Mouse (Mus musculus): ENCODE results near the gene Syf2. TPM values are rescaled to one million over a fixed set of nuclear protein-coding genes. Genes with fewer than 3 reads are reported as not detected.

Gene Syf2
- polyA plus RNA-seq, 1 experiment from 2014 or later: 77.9 TPM

- Histone ChIP-seq H3K36me3 (replicated peaks) (no peaks in the 10 kb centered on the region), H3K4me1 (peaks cover 4% of the 10 kb centered on the region; the same call in 1 of the 2 replicates), H3K4me3 (replicated peaks) (no peak overlapping the region), H3K9me3 (no peaks in the 10 kb centered on the region), H3K4me2 (no peak overlapping the region), H3K27ac (no peak overlapping the region), H3K9ac (no peak overlapping the region), H3K27me3 (no peaks in the 10 kb centered on the region)
- WGBS: 82% methylated on average over 11 of the region's 11 CpGs
- no peak for ATAC-seq (ENCODE audit: low FRiP score)
These were observed 55.1 kb downstream of the Syf2 start for GRCm38 (mm10) chr4:134985626-134986335.

- H3K27me3 ChIP-seq: peaks cover 2% of the 10 kb centered on the region; the same call in 1 of the 2 replicates
- H3K4me3 ChIP-seq (replicated peaks): no peak overlapping the region
- no peak overlapping the region for H3K27ac ChIP-seq
- no peak overlapping the region for H3K9ac ChIP-seq
- no peak overlapping the region for H3K4me2 ChIP-seq
- ATAC-seq (ENCODE audit: low FRiP score): no peak
- H3K9me3 ChIP-seq: no peaks in the 10 kb centered on the region
- no peaks in the 10 kb centered on the region for H3K36me3 ChIP-seq (replicated peaks)
- WGBS: 80% methylated on average over 4 of the region's 4 CpGs
- peaks cover 4% of the 10 kb centered on the region; the same call in 1 of the 2 replicates for H3K4me1 ChIP-seq
These were observed 55.6 kb downstream of the Syf2 start for GRCm38 (mm10) chr4:134986336-134986635.

GRCm38 (mm10) chr4:134986963-134987362 is 56.3 kb downstream of the Syf2 start:
- WGBS: 89% methylated on average over 3 of the region's 3 CpGs

More at GRCm38 (mm10) chr4:134986963-134987362, 56.3 kb downstream of the Syf2 start:
- Histone ChIP-seq H3K9me3 (no peaks in the 10 kb centered on the region), H3K27me3 (peaks cover 8% of the 10 kb centered on the region; the same call in 1 of the 2 replicates), H3K4me1 (peaks cover 4% of the 10 kb centered on the region; the same call in 1 of the 2 replicates), H3K4me2 (no peak overlapping the region), H3K36me3 (replicated peaks) (no peaks in the 10 kb centered on the region), H3K9ac (no peak overlapping the region), H3K4me3 (replicated peaks) (no peak overlapping the region), H3K27ac (no peak overlapping the region)
- no peak for ATAC-seq (ENCODE audit: low FRiP score)

Other genes with a start within 250 kb of the Syf2 start
- gene Man1c1, start 226.6 kb upstream of the Syf2 start, polyA plus RNA-seq (2016; fragmentation: Nextera tagmentation; extraction: Ambion mirVana): 3.5 and 4.0 TPM in 2 replicates
- gene Ldlrap1, start 162.9 kb upstream of the Syf2 start, polyA plus RNA-seq (2016; fragmentation: Nextera tagmentation; extraction: Ambion mirVana): 5.1 and 5.9 TPM in 2 replicates
- 76.8 and 79.9 TPM in 2 replicates for gene Maco1, start 77.6 kb upstream of the Syf2 start, polyA plus RNA-seq (2016; fragmentation: Nextera tagmentation; extraction: Ambion mirVana)
- 6.0 and 7.5 TPM in 2 replicates for gene Rhd, start 66.4 kb upstream of the Syf2 start, polyA plus RNA-seq (2016; fragmentation: Nextera tagmentation; extraction: Ambion mirVana)
- gene Tmem50a, start 15.9 kb upstream of the Syf2 start, polyA plus RNA-seq (2016; fragmentation: Nextera tagmentation; extraction: Ambion mirVana): 138 and 139 TPM in 2 replicates
- gene Rsrp1, start 7.3 kb upstream of the Syf2 start, polyA plus RNA-seq (2016; fragmentation: Nextera tagmentation; extraction: Ambion mirVana): 478 and 490 TPM in 2 replicates
- gene Runx3, start 189.8 kb downstream of the Syf2 start, polyA plus RNA-seq (2016; fragmentation: Nextera tagmentation; extraction: Ambion mirVana): 0.05 and 0.09 TPM in 2 replicates